ENCODE assay signal across 21 mouse cellular contexts in the genomic region with DNA sequence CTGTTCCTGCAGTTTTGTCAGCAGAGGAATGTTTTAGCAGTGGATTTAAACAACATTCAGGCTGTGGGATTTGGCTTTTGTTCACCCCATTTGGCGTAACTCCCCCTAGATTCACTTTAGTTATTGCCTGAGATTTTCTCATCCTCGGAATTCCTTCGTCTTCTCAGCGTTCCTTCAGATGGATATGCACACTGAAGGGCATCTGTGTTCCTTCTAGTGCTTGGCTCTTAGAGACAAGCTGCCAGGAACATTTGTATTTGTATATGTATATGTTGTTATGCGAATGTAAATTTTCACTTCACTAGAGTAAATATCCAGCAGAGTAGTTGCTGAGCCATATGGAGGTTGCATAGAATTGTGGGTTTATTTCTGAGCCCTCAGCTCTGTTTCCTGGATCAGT. TPM values are rescaled to one million over a fixed set of nuclear protein-coding genes. Genes with fewer than 3 reads are reported as not detected.
DNase-seq lines count a peak whose midpoint lies in the region; ATAC-seq and TF ChIP-seq lines count a peak whose summit lies in the region.
"Had no signal": no experiment of that assay in that cellular context is flagged by ENCODE, and none has a peak within 500 bp of the region (broad histone marks: within the 10 kb centered on the region; RNA-seq: fewer than 3 reads in every experiment).

No protein-coding gene starts in this region.

- no peaks in the 10 kb centered on the region for H3K9me3 ChIP-seq in forebrain, embryonic 15.5 days
- H3K9me3 ChIP-seq in forebrain, embryonic 11.5 days (ENCODE audit: control insufficient read depth, low read length): no peaks in the 10 kb centered on the region
- no peaks in the 10 kb centered on the region for H3K9me3 ChIP-seq in liver, postnatal 0 days (ENCODE audit: low read length)
- H3K9me3 ChIP-seq in intestine, embryonic 16.5 days (ENCODE audit: control insufficient read depth, low read length): no peaks in the 10 kb centered on the region
- H3K9me3 ChIP-seq: embryonic facial prominence, embryonic 12.5 days; heart, embryonic 15.5 days; kidney, embryonic 15.5 days; midbrain, embryonic 10.5 days had no signal

- WGBS in forebrain, embryonic 15.5 days: 65% methylated on average over 5 of the region's 5 CpGs
- 88% methylated on average over 5 of the region's 5 CpGs for WGBS in forebrain, embryonic 11.5 days
- WGBS in liver, postnatal 0 days (ENCODE audit: insufficient replicate concordance): 77% methylated on average over 5 of the region's 5 CpGs
- WGBS in intestine, embryonic 16.5 days: 61% methylated on average over 5 of the region's 5 CpGs

- no peak for TF ChIP-seq EP300 in liver, postnatal 0 days (IDR thresholded peaks at IDR 0.05; ENCODE audit: low read depth)

- no peak overlapping the region for H3K9ac ChIP-seq in forebrain, embryonic 15.5 days (replicated peaks)
- H3K9ac ChIP-seq in forebrain, embryonic 11.5 days (ENCODE audit: low read length): no peak overlapping the region
- H3K9ac ChIP-seq in liver, postnatal 0 days (replicated peaks): no peak overlapping the region
- H3K9ac ChIP-seq in intestine, embryonic 16.5 days (ENCODE audit: low read depth, low read length): no peak overlapping the region
- H3K9ac ChIP-seq: embryonic facial prominence, embryonic 12.5 days; heart, embryonic 15.5 days; kidney, embryonic 15.5 days had no signal

- no peak for TF ChIP-seq CTCF in liver, postnatal 0 days (IDR thresholded peaks at IDR 0.05; ENCODE audit: low read depth)

- H3K27ac ChIP-seq in forebrain, embryonic 15.5 days (replicated peaks): no peak overlapping the region
- no peak overlapping the region for H3K27ac ChIP-seq in forebrain, embryonic 11.5 days (ENCODE audit: low read depth, low read length)
- H3K27ac ChIP-seq in liver, postnatal 0 days (ENCODE audit: low read depth): 0 out of 2 replicates have a peak overlapping the region, but pooled peaks have one; percentile 5
- H3K27ac ChIP-seq in intestine, embryonic 16.5 days (ENCODE audit: low read length): peak overlapping the region; percentile 65
- H3K27ac ChIP-seq: embryonic facial prominence, embryonic 12.5 days; heart, adult 2 months; heart, embryonic 15.5 days; kidney, embryonic 15.5 days; midbrain, embryonic 10.5 days had no signal

- H3K4me2 ChIP-seq in forebrain, embryonic 15.5 days (replicated peaks): no peak overlapping the region
- no peak overlapping the region for H3K4me2 ChIP-seq in forebrain, embryonic 11.5 days (ENCODE audit: low read depth, low read length, severe bottlenecking)
- H3K4me2 ChIP-seq in liver, postnatal 0 days (ENCODE audit: low read depth, low read length): no peak overlapping the region
- H3K4me2 ChIP-seq in intestine, embryonic 16.5 days (ENCODE audit: low read depth, low read length): no peak overlapping the region
- H3K4me2 ChIP-seq: embryonic facial prominence, embryonic 12.5 days; heart, embryonic 15.5 days; kidney, embryonic 15.5 days; liver, embryonic 11.5 days had no signal

- H3K36me3 ChIP-seq in forebrain, embryonic 15.5 days: no peaks in the 10 kb centered on the region
- H3K36me3 ChIP-seq in forebrain, embryonic 11.5 days (ENCODE audit: control insufficient read depth, insufficient read depth, low read length): no peaks in the 10 kb centered on the region
- no peaks in the 10 kb centered on the region for H3K36me3 ChIP-seq in liver, postnatal 0 days (replicated peaks; ENCODE audit: insufficient read depth, low read length)
- H3K36me3 ChIP-seq in intestine, embryonic 16.5 days (ENCODE audit: control insufficient read depth, insufficient read depth, low read length): no peaks in the 10 kb centered on the region
- H3K36me3 ChIP-seq: embryonic facial prominence, embryonic 12.5 days; heart, embryonic 15.5 days; midbrain, embryonic 10.5 days had no signal

- H3K4me1 ChIP-seq in forebrain, embryonic 15.5 days: no peaks in the 10 kb centered on the region
- H3K4me1 ChIP-seq in forebrain, embryonic 11.5 days (replicated peaks; ENCODE audit: control insufficient read depth, insufficient read depth, low read length): no peaks in the 10 kb centered on the region
- H3K4me1 ChIP-seq in liver, postnatal 0 days (ENCODE audit: insufficient read depth): no peaks in the 10 kb centered on the region
- H3K4me1 ChIP-seq in intestine, embryonic 16.5 days (ENCODE audit: control insufficient read depth, insufficient read depth, low read length): peaks cover 3% of the 10 kb centered on the region
- H3K4me1 ChIP-seq: embryonic facial prominence, embryonic 12.5 days; kidney, embryonic 15.5 days; midbrain, embryonic 10.5 days had no signal

- H3K27me3 ChIP-seq in forebrain, embryonic 15.5 days: no peaks in the 10 kb centered on the region
- H3K27me3 ChIP-seq in forebrain, embryonic 11.5 days (ENCODE audit: control insufficient read depth, insufficient read depth, low read length): no peaks in the 10 kb centered on the region
- H3K27me3 ChIP-seq in liver, postnatal 0 days (ENCODE audit: insufficient read depth, low read length): no peaks in the 10 kb centered on the region
- no peaks in the 10 kb centered on the region for H3K27me3 ChIP-seq in intestine, embryonic 16.5 days (replicated peaks; ENCODE audit: control insufficient read depth, insufficient read depth, low read length)
- H3K27me3 ChIP-seq: embryonic facial prominence, embryonic 12.5 days; heart, embryonic 15.5 days; kidney, embryonic 15.5 days had no signal

- ATAC-seq in forebrain, embryonic 15.5 days (replicated peaks): peak; percentile 66; the same call in 1 of the 2 replicates
- no peak for ATAC-seq in forebrain, embryonic 11.5 days (replicated peaks; ENCODE audit: low FRiP score)
- ATAC-seq in liver, postnatal 0 days: no peak
- peak; percentile 64 for ATAC-seq in intestine, embryonic 16.5 days

- no peak for DNase-seq in forebrain, embryonic 11.5 days (ENCODE audit: low spot score)
- no peak for DNase-seq in liver, postnatal 0 days
- no peak for DNase-seq in liver
- peak; percentile 54 for DNase-seq in brain, embryonic 18.5 days (ENCODE audit: low read depth, low spot score)
- DNase-seq in Muller cell, postnatal 12 days (ENCODE audit: inconsistent ontology term): no peak
- DNase-seq in right cerebral cortex, postnatal 14 days: no peak
- DNase-seq: adrenal gland, adult 8-10 months; cerebellum, adult 11-12 months; gastrocnemius, postnatal 10 days; heart, adult 2 months; left cerebral cortex, postnatal 4 days; lung, postnatal 4 days; right cerebral cortex, adult 18-20 months; thymus, adult 2 months had no signal

- no peak overlapping the region for H3K4me3 ChIP-seq in forebrain, embryonic 15.5 days
- H3K4me3 ChIP-seq in forebrain, embryonic 11.5 days (ENCODE audit: low read depth, low read length): no peak overlapping the region
- H3K4me3 ChIP-seq in liver, postnatal 0 days (ENCODE audit: low read depth, low read length): no peak overlapping the region
- H3K4me3 ChIP-seq in intestine, embryonic 16.5 days (ENCODE audit: low read length): no peak overlapping the region
- H3K4me3 ChIP-seq: embryonic facial prominence, embryonic 12.5 days; heart, adult 2 months; heart, embryonic 15.5 days; kidney, embryonic 15.5 days; midbrain, embryonic 10.5 days had no signal

RNA-seq across cellular contexts. Expression of a gene that starts 12.8 kb away (rescaled TPM):
- 7.3 and 7.9 TPM in 2 replicates for polyA plus RNA-seq in forebrain, embryonic 15.5 days (2015; fragmentation: Nextera tagmentation; extraction: Ambion mirVana)
- 15.2 and 15.9 TPM in 2 replicates for polyA plus RNA-seq in forebrain, embryonic 11.5 days (2014; fragmentation: Nextera tagmentation; extraction: Ambion mirVana)
- polyA plus RNA-seq in liver, postnatal 0 days (2015; fragmentation: Nextera tagmentation; extraction: Ambion mirVana): 2.2 and 2.5 TPM in 2 replicates
- 31.6 and 42.0 TPM in 2 replicates for polyA plus RNA-seq in intestine, embryonic 16.5 days (2015; fragmentation: Nextera tagmentation; extraction: Ambion mirVana)

Comparison
In these comparisons a context has a peak if more than half of its experiments do, and no peak if none do; other contexts are left out.
1. ATAC-seq: peak in forebrain, embryonic 15.5 days (single experiment) and intestine, embryonic 16.5 days (single experiment); none in forebrain, embryonic 11.5 days (single experiment) and liver, postnatal 0 days (single experiment).
2. H3K27ac ChIP-seq: peak in liver, postnatal 0 days (single experiment) and intestine, embryonic 16.5 days (single experiment); none in forebrain, embryonic 15.5 days (single experiment) and forebrain, embryonic 11.5 days (single experiment).